Mouse (Mus musculus) intestine, postnatal 0 days (tissue): ENCODE measurements at regions not wholly inside any gene's neighbourhood (a gene's known extent, or its start where the extent isn't known, plus 50 kb on each side); places are given as distances from the start of the nearest gene placed in this dataset.

Experiments used
- ATAC-seq: fragments of 200-750 bp; cut with Nextera tagmentation; 2 replicates; pipeline ENCODE4 v1.8.0; 2017; ENCODE audit warnings: mild to moderate bottlenecking, moderate TSS enrichment, moderate library complexity
- H3K27ac ChIP-seq: fragments of 300-500 bp; sonication (generic); 2 replicates; pipeline ENCODE4 v1.5.1; 2014; ENCODE audit warnings: mild to moderate bottlenecking, low read depth, low read length, moderate library complexity
- H3K27me3 ChIP-seq: fragments of 300-500 bp; sonication (generic); replicated peaks from 2 replicates; pipeline ENCODE4 v1.6.1; 2014; ENCODE audit warnings: low read length, mixed read lengths; ENCODE audit not compliant: control insufficient read depth, insufficient read depth
- H3K36me3 ChIP-seq: fragments of 300-500 bp; sonication (generic); 2 replicates; pipeline ENCODE4 v1.6.1; 2014; ENCODE audit warnings: mild to moderate bottlenecking, moderate library complexity; ENCODE audit not compliant: control insufficient read depth, insufficient read depth
- H3K4me1 ChIP-seq: fragments of 300-500 bp; sonication (generic); replicated peaks from 2 replicates; pipeline ENCODE4 v1.6.1; 2014; ENCODE audit warnings: antibody characterized with exemption, low read length, mixed read lengths; ENCODE audit not compliant: control insufficient read depth, insufficient read depth
- H3K4me2 ChIP-seq: fragments of 300-500 bp; sonication (generic); replicated peaks from 2 replicates; pipeline ENCODE4 v1.6.1; 2014; ENCODE audit warnings: low read depth, mild to moderate bottlenecking, moderate library complexity
- H3K4me3 ChIP-seq: fragments of 300-500 bp; sonication (generic); 2 replicates; pipeline ENCODE4 v1.5.1; 2014; ENCODE audit warnings: low read depth, low read length
- H3K9ac ChIP-seq: fragments of 300-500 bp; sonication (generic); 2 replicates; pipeline ENCODE4 v1.6.1; 2014; ENCODE audit warnings: mild to moderate bottlenecking, low read depth, low read length
- H3K9me3 ChIP-seq: fragments of 300-500 bp; sonication (generic); 2 replicates; pipeline ENCODE4 v1.6.1; 2016; ENCODE audit warnings: mixed run types; ENCODE audit not compliant: control insufficient read depth
- CTCF ChIP-seq: sonication (generic); IDR thresholded peaks from 2 replicates; pipeline ENCODE4 v1.5.1; 2016; ENCODE audit warnings: low read depth, mild to moderate bottlenecking, control low read depth, antibody characterized with exemption, moderate library complexity
- WGBS: fragments of 180-500 bp; shearing (Covaris S2); extraction: QIAGEN DNeasy Blood & Tissue Kit; methylation state at CpG from one replicate; pipeline ENCODE4 v1.1.7; 2014; 5-methylcytosine and 5-hydroxymethylcytosine counted together

GRCm38 (mm10) chr14:24081911-24082558, 67.7 kb upstream of the Kcnma1 start:
- Histone ChIP-seq H3K36me3 (no peaks in the 10 kb centered on the region), H3K9ac (no peak overlapping the region), H3K27ac (no peak overlapping the region), H3K9me3 (no peaks in the 10 kb centered on the region), H3K27me3 (no peaks in the 10 kb centered on the region), H3K4me2 (no peak overlapping the region), H3K4me1 (no peaks in the 10 kb centered on the region), H3K4me3 (no peak overlapping the region)
- TF ChIP-seq CTCF = no peak
- ATAC-seq = no peak
- WGBS = 26% methylated on average over 11 of the region's 11 CpGs

GRCm38 (mm10) chr14:24068693-24069092, 54.4 kb upstream of the Kcnma1 start:
- no peak for ATAC-seq
- Histone ChIP-seq H3K9me3 (no peaks in the 10 kb centered on the region), H3K4me2 (no peak overlapping the region), H3K9ac (no peak overlapping the region), H3K27ac (no peak overlapping the region), H3K36me3 (no peaks in the 10 kb centered on the region), H3K4me1 (no peaks in the 10 kb centered on the region), H3K27me3 (no peaks in the 10 kb centered on the region), H3K4me3 (no peak overlapping the region)
- WGBS = 58% methylated on average over 4 of the region's 4 CpGs
- peak; percentile 62 for TF ChIP-seq CTCF

- 35% methylated on average over 6 of the region's 6 CpGs for WGBS
- H3K9ac ChIP-seq = no peak overlapping the region
These were observed 53.4 kb upstream of the Kcnma1 start for GRCm38 (mm10) chr14:24067657-24068056.

GRCm38 (mm10) chr14:24065231-24065767, 51.0 kb upstream of the Kcnma1 start:
- WGBS = 76% methylated on average over 4 of the region's 4 CpGs
- no peak for TF ChIP-seq CTCF
- no peak overlapping the region for H3K9ac ChIP-seq
- no peak overlapping the region for H3K4me2 ChIP-seq
- H3K27me3 ChIP-seq = no peaks in the 10 kb centered on the region
- H3K4me3 ChIP-seq = no peak overlapping the region
- no peaks in the 10 kb centered on the region for H3K4me1 ChIP-seq
- H3K36me3 ChIP-seq = no peaks in the 10 kb centered on the region
- ATAC-seq = no peak
- H3K27ac ChIP-seq = no peak overlapping the region
- no peaks in the 10 kb centered on the region for H3K9me3 ChIP-seq

More at GRCm38 (mm10) chr14:24067657-24068056, 53.4 kb upstream of the Kcnma1 start:
- H3K36me3 ChIP-seq = no peaks in the 10 kb centered on the region
- peak; percentile 93 for TF ChIP-seq CTCF
- no peaks in the 10 kb centered on the region for H3K27me3 ChIP-seq
- no peaks in the 10 kb centered on the region for H3K4me1 ChIP-seq
- no peak for ATAC-seq
- no peaks in the 10 kb centered on the region for H3K9me3 ChIP-seq
- H3K4me3 ChIP-seq = no peak overlapping the region
- H3K27ac ChIP-seq = no peak overlapping the region
- no peak overlapping the region for H3K4me2 ChIP-seq
